Mouse (Mus musculus) stomach, postnatal 0 days (tissue): ENCODE results near the gene Zdbf2. TPM values are rescaled to one million over a fixed set of nuclear protein-coding genes. Genes with fewer than 3 reads are reported as not detected.

ENCODE experiments used
- ATAC-seq: fragments of 200-750 bp; cut with Nextera tagmentation; 2 replicates; pipeline ENCODE4 v1.8.0; 2017; ENCODE audit not compliant: low FRiP score, low TSS enrichment
- DNase-seq: peaks from one replicate; pipeline ENCODE4 v3.0.0-alpha.2; 2016; ENCODE audit warnings: low spot score
- H3K27ac ChIP-seq: fragments of 300-500 bp; sonication (generic); replicated peaks from 2 replicates; pipeline ENCODE4 v1.5.1; 2014; ENCODE audit warnings: mild to moderate bottlenecking, control low read depth
- H3K27me3 ChIP-seq: fragments of 300-500 bp; sonication (generic); 2 replicates; pipeline ENCODE4 v1.6.1; 2014; ENCODE audit warnings: low read length; ENCODE audit not compliant: control insufficient read depth, insufficient read depth
- H3K36me3 ChIP-seq: fragments of 300-500 bp; sonication (generic); 2 replicates; pipeline ENCODE4 v1.6.1; 2014; ENCODE audit warnings: low read length, mixed read lengths; ENCODE audit not compliant: control insufficient read depth, insufficient read depth
- H3K4me1 ChIP-seq: fragments of 300-500 bp; sonication (generic); replicated peaks from 2 replicates; pipeline ENCODE4 v1.6.1; 2014; ENCODE audit warnings: antibody characterized with exemption; ENCODE audit not compliant: control insufficient read depth, insufficient read depth
- H3K4me2 ChIP-seq: fragments of 300-500 bp; sonication (generic); replicated peaks from 2 replicates; pipeline ENCODE4 v1.6.1; 2014; ENCODE audit warnings: low read depth, mild to moderate bottlenecking, control low read depth, moderate library complexity
- H3K4me3 ChIP-seq: fragments of 300-500 bp; sonication (generic); 2 replicates; pipeline ENCODE4 v1.5.1; 2014; ENCODE audit warnings: low read depth, low read length, control low read depth
- H3K9ac ChIP-seq: fragments of 300-500 bp; sonication (generic); 2 replicates; pipeline ENCODE4 v1.6.1; 2014; ENCODE audit warnings: mild to moderate bottlenecking, low read length, control low read depth, mixed read lengths
- H3K9me3 ChIP-seq: fragments of 300-500 bp; sonication (generic); 2 replicates; pipeline ENCODE4 v1.6.1; 2016; ENCODE audit warnings: low read length; ENCODE audit not compliant: control insufficient read depth
- CTCF ChIP-seq: IDR thresholded peaks from 2 replicates; pipeline ENCODE4 v1.5.1; 2016; ENCODE audit warnings: antibody characterized with exemption, low read depth, mild to moderate bottlenecking, moderate library complexity
- EP300 ChIP-seq: optimal IDR thresholded peaks from 2 replicates; pipeline ENCODE3; 2016; ENCODE audit warnings: antibody characterized with exemption
- WGBS: fragments of 180-500 bp; shearing (Covaris S2); extraction: QIAGEN DNeasy Blood & Tissue Kit; methylation state at CpG from one replicate; pipeline ENCODE4 v1.1.7; 2014; 5-methylcytosine and 5-hydroxymethylcytosine counted together
- polyA plus RNA-seq: library from polyadenylated mRNA; unstranded; fragments of >200 nt; fragmentation: Nextera tagmentation; extraction: Ambion mirVana; gene quantifications from 2 replicates; pipeline ENCODE4 v1.2.1, GENCODE M21; 2015

Zdbf2 gene
- polyA plus RNA-seq, 1 experiment from 2014 or later: 2.2 TPM

- WGBS: 45% methylated on average over 15 of the region's 15 CpGs
Measured at GRCm38 (mm10) chr1:63266716-63267115, 6.3 kb upstream of the Zdbf2 start.

DNA sequence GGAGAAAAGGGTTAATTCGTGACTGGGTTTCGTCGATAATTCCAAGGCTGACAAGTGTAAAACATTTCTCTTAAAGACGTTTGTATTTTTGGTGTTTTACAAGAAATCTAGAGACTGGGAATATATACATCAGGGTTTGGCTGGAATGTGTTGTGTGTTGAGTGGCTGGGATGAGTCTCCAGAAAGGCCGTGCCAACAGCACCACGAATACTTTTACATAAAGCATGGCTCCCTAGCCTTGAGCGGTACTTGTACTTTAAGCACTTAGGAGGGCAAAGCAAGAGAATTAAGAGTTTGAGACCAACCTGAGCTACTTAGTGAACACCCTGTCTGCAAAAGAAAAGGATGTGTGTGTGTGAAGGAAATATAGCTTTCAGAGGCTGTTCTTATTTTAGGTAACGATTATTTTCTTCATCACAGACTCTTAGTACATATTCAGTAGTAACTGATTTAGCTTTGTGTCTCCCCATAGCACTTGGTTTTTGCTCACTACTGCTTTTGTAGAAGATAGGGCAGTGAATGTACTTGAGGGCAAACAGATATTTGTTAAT lies 865 bp upstream of the Zdbf2 start:
- ATAC-seq (no peak), DNase-seq (no peak)
- Histone ChIP-seq H3K4me3 (no peak overlapping the region), H3K27ac (no peak overlapping the region), H3K27me3 (peaks cover 3% of the 10 kb centered on the region; the same call in 1 of the 2 replicates), H3K36me3 (no peaks in the 10 kb centered on the region), H3K9me3 (no peaks in the 10 kb centered on the region), H3K4me1 (no peaks in the 10 kb centered on the region), H3K4me2 (no peak overlapping the region; the same call in 1 of the 2 replicates), H3K9ac (no peak overlapping the region)
- TF ChIP-seq EP300 (no peak), CTCF (no peak)
- 19% methylated on average over 8 of the region's 8 CpGs for WGBS

More at GRCm38 (mm10) chr1:63266716-63267115, 6.3 kb upstream of the Zdbf2 start:
- ATAC-seq (no peak), DNase-seq (no peak)
- Histone ChIP-seq H3K4me3 (no peak overlapping the region), H3K4me1 (no peaks in the 10 kb centered on the region), H3K9ac (no peak overlapping the region), H3K27ac (no peak overlapping the region), H3K4me2 (no peak overlapping the region), H3K27me3 (peaks cover 8% of the 10 kb centered on the region; the same call in 1 of the 2 replicates), H3K36me3 (no peaks in the 10 kb centered on the region), H3K9me3 (no peaks in the 10 kb centered on the region)
- TF ChIP-seq EP300: no peak
- no peak for TF ChIP-seq CTCF

DNA sequence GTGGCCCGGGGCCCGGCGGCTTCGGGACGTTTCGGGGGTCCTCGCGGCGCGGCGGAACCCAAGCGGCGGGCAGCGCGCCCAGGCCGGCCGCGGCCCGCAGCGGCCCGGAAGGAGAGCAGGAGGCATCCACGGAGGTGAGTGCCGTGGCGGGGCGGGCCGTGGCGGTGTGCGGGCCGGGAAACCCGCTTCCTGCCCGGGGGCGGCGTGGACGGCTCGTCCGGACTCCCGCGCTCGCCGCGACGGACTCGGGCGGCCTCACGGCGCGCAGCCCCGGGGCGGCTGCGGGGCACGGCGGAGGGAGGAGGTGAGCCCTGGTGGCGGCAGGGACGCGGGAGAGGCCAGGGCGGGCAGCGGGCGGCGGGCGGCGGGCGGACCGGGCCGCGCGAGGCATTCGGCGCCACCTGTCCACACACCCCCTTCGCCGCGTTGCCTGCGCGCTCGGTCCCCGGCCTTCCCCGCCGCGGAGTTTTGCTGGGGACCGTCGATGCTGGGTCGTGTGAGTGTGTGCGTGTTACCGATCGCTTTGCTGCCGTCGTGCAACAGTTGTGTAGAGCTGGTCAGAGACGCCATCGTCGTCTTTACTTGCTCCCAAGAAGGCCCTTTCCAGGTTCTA lies 380 bp downstream of the Zdbf2 start:
- TF ChIP-seq EP300: no peak
- TF ChIP-seq CTCF: no peak
- Histone ChIP-seq H3K36me3 (no peaks in the 10 kb centered on the region), H3K4me2 (peak overlapping the region; percentile 72), H3K9ac (peak overlapping the region; percentile 51), H3K4me1 (no peaks in the 10 kb centered on the region), H3K4me3 (peak overlapping the region; percentile 54), H3K27ac (peak overlapping the region; percentile 45; the same call in 1 of the 2 replicates), H3K27me3 (peaks cover 3% of the 10 kb centered on the region; the same call in 1 of the 2 replicates), H3K9me3 (no peaks in the 10 kb centered on the region)
- 1% methylated on average over 49 of the region's 89 CpGs for WGBS
- peak; percentile 49 for ATAC-seq
- DNase-seq: no peak

- H3K27ac ChIP-seq: no peak overlapping the region
- TF ChIP-seq EP300 (no peak), CTCF (no peak)
- no peak for ATAC-seq
- peak overlapping the region; percentile 72 for H3K4me2 ChIP-seq
- DNase-seq: no peak
- H3K9me3 ChIP-seq: no peaks in the 10 kb centered on the region
- peak overlapping the region; percentile 51; the same call in 1 of the 2 replicates for H3K9ac ChIP-seq
- H3K4me3 ChIP-seq: peak overlapping the region; percentile 54
- peaks cover 3% of the 10 kb centered on the region; the same call in 1 of the 2 replicates for H3K27me3 ChIP-seq
- no peaks in the 10 kb centered on the region for H3K4me1 ChIP-seq
- no peaks in the 10 kb centered on the region for H3K36me3 ChIP-seq
- 13% methylated on average over 19 of the region's 19 CpGs for WGBS
Measured at GRCm38 (mm10) chr1:63274046-63274730, 1.1 kb downstream of the Zdbf2 start.

GRCm38 (mm10) chr1:63278106-63278505 lies 5.0 kb downstream of the Zdbf2 start:
- ATAC-seq: no peak
- Histone ChIP-seq H3K4me1 (no peaks in the 10 kb centered on the region), H3K9me3 (no peaks in the 10 kb centered on the region), H3K36me3 (no peaks in the 10 kb centered on the region), H3K27me3 (0 out of 2 replicates have a peak, but pooled peaks cover 3% of the 10 kb centered on the region), H3K4me3 (no peak overlapping the region), H3K27ac (no peak overlapping the region), H3K4me2 (no peak overlapping the region), H3K9ac (no peak overlapping the region)
- TF ChIP-seq EP300 (no peak), CTCF (0 out of 2 replicates have a peak, but pooled peaks have one; percentile 4)
- WGBS: 41% methylated on average over 5 of the region's 5 CpGs
- no peak for DNase-seq

DNA sequence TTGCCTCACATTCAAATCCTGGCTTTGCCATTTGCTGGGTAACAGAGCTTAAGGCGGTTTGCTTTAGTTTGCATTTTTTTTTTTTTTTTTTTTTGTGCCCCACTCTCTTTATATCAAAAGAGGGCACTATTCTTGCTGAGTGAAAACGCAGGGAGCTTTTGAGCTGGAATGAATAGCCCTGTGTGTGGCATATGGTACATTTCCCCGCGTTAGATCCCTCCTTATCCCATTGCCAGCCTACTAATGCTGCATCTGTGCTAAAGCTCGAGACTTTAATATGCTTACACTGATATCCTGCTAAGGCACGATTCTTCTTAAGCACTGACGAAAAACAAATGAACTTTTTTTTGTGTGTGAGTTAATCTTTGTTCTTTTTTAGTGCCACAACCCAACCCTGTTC lies 20.9 kb downstream of the Zdbf2 start:
- no peaks in the 10 kb centered on the region for H3K4me1 ChIP-seq
- TF ChIP-seq CTCF (no peak), EP300 (no peak)
- no peaks in the 10 kb centered on the region for H3K27me3 ChIP-seq
- no peak overlapping the region for H3K9ac ChIP-seq
- no peak overlapping the region for H3K4me3 ChIP-seq
- ATAC-seq: no peak
- DNase-seq: no peak
- H3K9me3 ChIP-seq: no peaks in the 10 kb centered on the region
- 53% methylated on average over 7 of the region's 7 CpGs for WGBS
- H3K36me3 ChIP-seq: no peaks in the 10 kb centered on the region
- no peak overlapping the region for H3K4me2 ChIP-seq
- no peak overlapping the region for H3K27ac ChIP-seq
